Mouse (Mus musculus): ENCODE results near the gene Asna1. TPM values are rescaled to one million over a fixed set of nuclear protein-coding genes. Genes with fewer than 3 reads are reported as not detected.

Asna1 gene
- total RNA-seq, 4 experiments from 2014 or later = 63.5 to 72.5 (median 65.4) TPM

- DNase-seq (ENCODE audit: low spot score) = no peak
These were observed 50.4 kb downstream of the Asna1 start for GRCm38 (mm10) chr8:84974543-84975142.

- peak; percentile 71 for DNase-seq (ENCODE audit: low spot score)
These were observed 51.1 kb downstream of the Asna1 start for GRCm38 (mm10) chr8:84973803-84974542.

- no peak for DNase-seq (ENCODE audit: low spot score)
These were observed 52.0 kb downstream of the Asna1 start for GRCm38 (mm10) chr8:84973079-84973478.

GRCm38 (mm10) chr8:84970913-84971312, 54.2 kb downstream of the Asna1 start:
- no peak for DNase-seq (ENCODE audit: low spot score)

GRCm38 (mm10) chr8:84970135-84970790, 54.8 kb downstream of the Asna1 start:
- no peak for DNase-seq (ENCODE audit: low spot score)

- peak; percentile 75 for DNase-seq (ENCODE audit: low spot score)
These were observed 55.6 kb downstream of the Asna1 start, which contains the start of the genes Gm49661, Prdx2 and Rnaseh2a for GRCm38 (mm10) chr8:84969241-84970134. Gm49661 (minus strand) TSS chr8:84969433. Prdx2 (plus strand) TSS chr8:84969587. Rnaseh2a (minus strand) TSS chr8:84969767.

GRCm38 (mm10) chr8:84968650-84969049, 56.4 kb downstream of the Asna1 start:
- no peak for DNase-seq (ENCODE audit: low spot score)

Small RNA genes within 50 kb of the gene (microRNA-seq; reads per million reads assigned to microRNA genes)
- 1.4 reads per million for gene Mir7070

Other genes with a start within 250 kb of the Asna1 start
- 100 to 1,000 TPM; 288 to 356 (median 295) TPM for gene Nfix, start 224.9 kb downstream of the Asna1 start, total RNA-seq (2022)
- gene Dand5, start 202.5 kb downstream of the Asna1 start, total RNA-seq (2022) = 10 to 100 TPM; 10.3 to 13.2 (median 12.0) TPM
- gene Gadd45gip1, start 193.8 kb downstream of the Asna1 start, total RNA-seq (2022) = 10 to 100 TPM; 31.0 to 34.9 (median 33.1) TPM
- 10 to 100 TPM; 82.8 to 92.9 (median 89.3) TPM for gene Rad23a, start 184.6 kb downstream of the Asna1 start, total RNA-seq (2022)
- gene Calr, start 178.3 kb downstream of the Asna1 start, total RNA-seq (2022) = 100 to 1,000 TPM; 330 to 410 (median 343) TPM
- 10 to 100 TPM; 19.9 to 24.6 (median 22.9) TPM for gene Farsa, start 168.3 kb downstream of the Asna1 start, total RNA-seq (2022)
- 1 to 10 TPM; 2.2 to 5.9 (median 4.1) TPM for gene Syce2, start 153.2 kb downstream of the Asna1 start, total RNA-seq (2022)
- gene Gcdh, start 131.4 kb downstream of the Asna1 start, total RNA-seq (2022) = 10 to 100 TPM; 77.8 to 99.2 (median 86.0) TPM
- not detected for gene Klf1, start 123.4 kb downstream of the Asna1 start, total RNA-seq (2022)
- gene Dnase2a, start 116.7 kb downstream of the Asna1 start, total RNA-seq (2022) = 10 to 100 TPM in 3 of 4 experiments, 1 to 10 TPM in 1; 7.9 to 15.7 (median 12.3) TPM
- under 1 TPM; 0.06 to 0.19 (median 0.13) TPM for gene Mast1, start 87.9 kb downstream of the Asna1 start, total RNA-seq (2022)
- not detected for gene Rtbdn, start 78.3 kb downstream of the Asna1 start, total RNA-seq (2022)
- gene Gm49661, start 55.8 kb downstream of the Asna1 start, total RNA-seq (2022) = 1 to 10 TPM in 2 of 4 experiments, not detected in 2; 2.4 to 5.9 TPM
- gene Prdx2, start 55.7 kb downstream of the Asna1 start, total RNA-seq (2022) = 100 to 1,000 TPM; 644 to 711 (median 676) TPM
- 10 to 100 TPM; 41.9 to 61.3 (median 55.0) TPM for gene Rnaseh2a, start 55.5 kb downstream of the Asna1 start, total RNA-seq (2022)
- 10 to 100 TPM; 17.8 to 32.3 (median 23.9) TPM for gene Junb, start 46.6 kb downstream of the Asna1 start, total RNA-seq (2022)
- gene Hook2, start 34.7 kb downstream of the Asna1 start, total RNA-seq (2022) = 1 to 10 TPM; 1.9 to 3.5 (median 2.7) TPM
- gene Best2, start 10.8 kb downstream of the Asna1 start, total RNA-seq (2022) = not detected
- 10 to 100 TPM; 76.6 to 90.6 (median 78.6) TPM for gene Trir, start 1.5 kb upstream of the Asna1 start, total RNA-seq (2022)
- 10 to 100 TPM; 29.6 to 32.4 (median 30.8) TPM for gene Tnpo2, start 11.6 kb upstream of the Asna1 start, total RNA-seq (2022)
- gene Fbxw9, start 34.8 kb upstream of the Asna1 start, total RNA-seq (2022) = 1 to 10 TPM; 2.9 to 4.0 (median 3.3) TPM
- gene Gm5741, start 42.7 kb upstream of the Asna1 start, total RNA-seq (2022) = not detected
- 10 to 100 TPM; 32.7 to 36.4 (median 35.5) TPM for gene Dhps, start 46.5 kb upstream of the Asna1 start, total RNA-seq (2022)
- gene Wdr83os, start 55.5 kb upstream of the Asna1 start, total RNA-seq (2022) = 10 to 100 TPM; 40.8 to 45.3 (median 43.6) TPM
- 10 to 100 TPM; 26.6 to 32.4 (median 30.0) TPM for gene Wdr83, start 56.0 kb upstream of the Asna1 start, total RNA-seq (2022)
- gene Man2b1, start 58.0 kb upstream of the Asna1 start, total RNA-seq (2022) = 10 to 100 TPM; 21.9 to 36.3 (median 26.3) TPM
- 1 to 10 TPM; 2.1 to 3.0 (median 2.7) TPM for gene Zfp791, start 97.8 kb upstream of the Asna1 start, total RNA-seq (2022)
- not detected for gene Cks1brt, start 126.6 kb upstream of the Asna1 start, total RNA-seq (2022)
- gene Olfr371, start 200.7 kb upstream of the Asna1 start, total RNA-seq (2022) = not detected